Mouse (Mus musculus): ENCODE results near the gene Actg1.
"Not testable (repeated sequence)": the region's sequence is repeated elsewhere in the genome, so short reads cannot be mapped to it uniquely, and the experiment has no call there.

The Actg1 gene

DNA sequence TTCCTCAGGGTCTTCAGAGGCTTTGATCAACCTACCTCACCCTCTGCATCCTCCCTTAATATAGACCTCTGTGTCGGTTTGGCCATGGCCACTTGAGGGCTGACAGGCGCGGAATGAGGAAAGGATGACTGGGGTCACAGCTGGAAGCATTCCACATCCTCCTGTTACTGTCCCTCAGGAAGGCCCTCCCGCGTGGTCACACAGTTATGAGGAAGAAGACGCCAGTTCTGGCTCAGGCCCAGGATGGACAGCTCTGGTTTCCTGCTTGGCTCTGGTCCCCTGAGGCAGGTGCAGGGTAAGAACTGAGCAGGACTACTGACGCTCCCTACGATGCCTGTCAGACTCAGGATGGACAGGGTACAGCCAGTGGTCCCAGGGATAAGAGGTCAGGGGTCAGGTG, 11.7 kb upstream of the Actg1 start:
- DNase-seq: no peak

DNA sequence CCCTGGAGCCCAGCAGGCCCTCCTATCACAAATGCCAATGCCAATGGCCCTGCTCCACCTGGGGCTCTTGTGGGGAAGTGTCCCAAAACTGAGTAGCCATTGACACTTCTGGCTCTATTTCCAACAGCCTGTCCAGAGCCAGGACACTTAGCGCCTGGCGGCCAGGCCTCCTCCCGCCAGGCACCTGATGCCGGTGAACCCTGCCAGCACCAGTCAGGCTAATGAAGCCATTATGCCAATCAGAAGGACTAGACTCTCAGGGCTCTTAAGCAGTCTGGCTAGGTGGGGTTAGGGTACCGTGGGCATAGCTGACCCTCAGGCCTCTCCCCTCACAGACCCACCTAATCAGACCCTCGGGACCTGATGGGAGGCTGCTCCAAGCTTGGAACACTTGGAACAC, 11.0 kb upstream of the Actg1 start:
- DNase-seq: no peak

- DNase-seq: peak; percentile 79
These were observed 9.6 kb upstream of the Actg1 start for GRCm38 (mm10) chr11:120357791-120358401.

- no peak for DNase-seq
These were observed 8.6 kb upstream of the Actg1 start for GRCm38 (mm10) chr11:120356900-120357299.

DNA sequence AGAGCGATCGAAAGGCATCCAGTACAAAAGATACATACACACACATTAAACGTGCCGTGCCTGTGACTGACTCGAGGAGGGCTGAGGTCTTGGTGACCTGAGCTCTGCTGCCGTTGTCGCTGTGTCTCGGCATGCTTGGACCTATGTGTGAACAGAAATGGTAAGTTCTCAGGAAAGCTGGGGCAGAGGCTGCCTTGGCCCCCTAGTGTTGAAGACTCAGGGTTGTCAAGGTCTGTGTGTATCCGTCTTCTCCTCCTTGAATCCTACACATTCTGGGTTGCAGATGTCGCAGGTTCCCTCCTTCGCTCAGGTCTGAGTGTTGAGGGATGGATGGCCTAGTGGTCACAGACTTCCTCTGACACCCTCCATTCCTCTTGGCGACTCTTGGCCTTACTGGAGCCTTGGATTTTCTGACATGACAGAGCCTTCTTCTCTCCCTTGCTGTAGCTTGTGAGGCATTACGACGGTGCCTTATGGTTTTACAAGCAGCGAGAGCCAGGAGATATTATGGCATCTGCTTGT, 8.0 kb upstream of the Actg1 start:
- DNase-seq: no peak

GRCm38 (mm10) chr11:120355277-120356039, 7.1 kb upstream of the Actg1 start:
- no peak for DNase-seq

- no peak for DNase-seq
These were observed 6.2 kb upstream of the Actg1 start for GRCm38 (mm10) chr11:120354304-120355276.

DNA sequence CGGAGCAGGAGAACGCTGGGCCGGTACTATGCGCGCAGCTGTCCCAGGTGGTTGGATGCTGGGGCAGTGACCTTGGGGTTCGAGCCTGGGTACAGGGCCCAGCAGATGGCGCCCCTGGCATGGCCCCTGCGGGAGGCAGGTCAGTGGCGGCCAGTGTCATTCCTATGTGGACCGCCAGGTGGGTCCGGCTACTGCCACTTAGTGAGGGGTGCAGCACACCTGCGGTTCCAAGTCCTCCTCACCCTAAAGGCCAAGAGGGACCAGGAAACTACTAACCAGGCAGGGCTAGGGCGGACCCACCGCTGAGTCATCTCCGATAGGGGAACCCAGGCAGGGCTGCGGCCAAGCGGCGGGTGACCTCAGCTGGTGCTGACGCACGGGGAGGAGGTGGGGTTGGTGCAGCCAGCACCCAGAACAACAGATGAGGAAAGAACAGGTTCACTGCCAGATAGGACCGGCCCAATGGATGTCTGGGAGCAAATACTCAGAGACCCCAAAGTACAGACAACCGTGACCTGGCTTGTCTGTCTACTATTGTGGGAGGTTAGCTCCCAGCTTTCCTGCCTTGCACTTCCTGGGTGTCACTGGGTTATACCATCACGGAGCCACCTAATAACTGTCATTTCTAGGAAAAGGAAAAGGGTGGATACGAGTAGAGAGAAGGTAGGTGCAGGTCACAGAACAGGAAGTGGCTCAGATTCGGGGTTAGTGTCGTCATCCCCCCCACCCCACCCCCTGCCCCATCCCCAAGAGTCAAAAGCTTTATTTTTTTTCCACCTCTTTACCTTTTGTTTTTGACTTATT, 5.4 kb upstream of the Actg1 start:
- DNase-seq: peak; percentile 91

- peak; percentile 55 for DNase-seq
These were observed 4.4 kb upstream of the Actg1 start for GRCm38 (mm10) chr11:120352571-120353290.

DNA sequence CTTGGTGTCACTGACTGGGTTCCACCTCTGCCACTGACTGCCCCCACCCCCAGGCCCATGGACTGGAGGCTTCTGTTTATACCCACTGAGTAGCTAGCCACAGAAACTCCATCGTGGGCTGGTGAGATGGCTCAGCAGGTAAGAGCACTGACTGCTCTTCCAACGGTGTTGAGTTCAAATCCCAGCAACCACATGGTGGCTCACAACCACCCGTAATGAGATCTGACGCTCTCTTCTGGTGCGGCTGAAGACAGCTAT, 3.7 kb upstream of the Actg1 start:
- not testable (repeated sequence) for DNase-seq

DNA sequence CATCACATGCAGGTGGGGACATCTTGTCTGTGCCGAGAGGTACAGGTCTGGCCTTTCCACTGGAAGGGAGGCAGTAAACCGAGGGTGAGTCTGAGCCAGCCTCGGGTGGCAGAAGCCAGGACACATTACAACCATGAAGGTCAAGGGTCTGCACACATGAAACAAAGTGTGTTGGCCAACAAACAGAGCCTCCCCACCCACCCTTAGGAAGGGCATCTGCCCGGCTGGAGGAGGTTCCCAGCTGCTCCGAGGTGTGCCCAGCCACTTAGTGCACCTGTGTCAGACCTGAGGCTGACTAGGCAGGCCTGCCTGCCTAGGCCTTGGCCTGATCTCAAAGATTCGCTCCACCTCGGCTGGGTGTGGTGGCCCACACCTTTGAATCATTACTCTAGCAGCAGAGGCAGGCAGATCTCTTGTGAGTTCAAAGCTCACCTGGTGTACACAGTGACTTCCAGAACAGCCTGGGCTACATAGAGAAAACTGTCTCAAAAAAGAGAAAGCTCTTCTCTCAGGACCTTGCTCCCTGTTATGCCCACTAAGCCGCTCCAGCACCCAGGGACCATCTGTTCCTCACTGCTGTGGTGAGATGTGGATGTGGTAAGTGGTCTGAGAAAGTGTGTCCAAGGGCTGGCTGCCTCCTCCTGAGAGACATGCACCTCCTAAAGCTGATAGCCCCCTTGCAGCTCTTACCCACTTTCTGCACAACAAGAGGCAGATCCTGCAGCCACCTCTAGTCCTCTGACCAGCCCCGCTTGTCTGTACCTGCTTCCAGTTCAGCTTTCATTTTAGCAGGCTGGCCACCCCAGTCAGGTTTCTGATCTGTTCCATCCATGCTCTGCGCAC, 3.1 kb upstream of the Actg1 start:
- no peak for DNase-seq

- DNase-seq: peak; percentile 60
These were observed 2.4 kb upstream of the Actg1 start for GRCm38 (mm10) chr11:120350711-120351110.

DNA sequence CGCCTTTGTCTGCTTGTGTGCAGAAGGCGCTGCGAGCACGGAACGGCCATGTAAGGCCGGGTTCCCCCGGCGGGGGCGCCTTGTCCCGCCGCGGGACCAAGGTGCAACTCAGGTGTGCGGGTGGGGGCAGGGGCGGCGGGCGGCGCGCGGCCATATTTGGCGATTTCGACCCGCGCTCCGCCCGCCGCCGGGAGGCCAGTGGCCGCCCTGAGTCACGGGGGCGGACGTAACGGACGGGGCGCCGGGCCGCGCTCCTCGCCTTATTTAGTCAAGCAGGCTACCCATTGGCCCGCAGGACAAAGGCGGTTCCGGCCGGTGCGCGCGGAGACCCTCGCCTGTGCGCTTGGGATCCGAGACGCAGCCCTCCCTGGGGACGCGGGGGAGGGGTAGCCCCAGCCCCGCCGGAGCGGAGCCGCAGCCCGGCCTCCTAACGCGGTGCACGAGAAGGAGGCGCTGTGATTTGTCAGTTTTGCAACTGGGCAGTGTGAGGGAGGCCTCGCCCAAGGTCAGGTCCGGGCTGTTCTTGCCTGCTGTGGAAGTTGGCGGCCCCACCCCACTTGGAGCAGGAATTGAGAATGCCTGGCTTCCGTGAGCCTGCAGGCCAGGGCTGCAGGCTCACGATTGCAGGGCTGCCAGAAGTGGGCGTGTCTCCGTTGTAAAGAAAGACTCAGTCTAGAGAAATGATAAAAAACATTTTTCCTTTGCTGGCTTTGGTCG, 1.8 kb upstream of the Actg1 start:
- peak; percentile 88 for DNase-seq

DNA sequence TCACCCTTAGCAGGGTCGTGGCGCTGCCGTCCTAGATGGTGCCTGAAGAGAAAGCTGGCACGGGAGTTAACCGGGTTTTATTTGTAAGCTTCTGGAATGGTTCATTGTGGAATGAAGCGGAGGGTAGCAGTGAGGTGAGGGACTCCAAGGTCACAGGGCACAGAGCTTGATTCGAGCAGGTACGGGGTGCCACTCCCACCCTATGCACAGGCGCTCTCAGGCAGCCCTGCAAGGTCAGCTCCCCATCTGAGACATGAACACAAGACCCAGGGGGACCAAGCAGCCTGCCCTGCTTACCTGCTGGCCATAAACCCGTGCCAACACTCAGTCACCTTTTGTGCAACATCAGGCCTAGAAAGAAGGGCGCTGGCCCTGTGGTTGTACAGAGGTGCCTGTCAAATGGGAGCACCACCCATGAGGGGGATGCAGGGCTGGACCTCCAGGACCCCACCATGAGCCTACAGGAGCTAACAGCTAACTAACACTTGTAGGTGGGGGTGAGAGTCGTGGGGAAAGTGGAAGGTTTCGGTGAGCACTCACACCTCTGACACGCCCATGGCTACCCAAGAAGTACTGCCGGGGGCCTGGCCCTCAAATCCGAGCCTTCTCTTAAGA, 1.1 kb upstream of the Actg1 start:
- DNase-seq: no peak

GRCm38 (mm10) chr11:120348684-120349370, 485 bp upstream of the Actg1 start:
- DNase-seq: peak; percentile 55

DNA sequence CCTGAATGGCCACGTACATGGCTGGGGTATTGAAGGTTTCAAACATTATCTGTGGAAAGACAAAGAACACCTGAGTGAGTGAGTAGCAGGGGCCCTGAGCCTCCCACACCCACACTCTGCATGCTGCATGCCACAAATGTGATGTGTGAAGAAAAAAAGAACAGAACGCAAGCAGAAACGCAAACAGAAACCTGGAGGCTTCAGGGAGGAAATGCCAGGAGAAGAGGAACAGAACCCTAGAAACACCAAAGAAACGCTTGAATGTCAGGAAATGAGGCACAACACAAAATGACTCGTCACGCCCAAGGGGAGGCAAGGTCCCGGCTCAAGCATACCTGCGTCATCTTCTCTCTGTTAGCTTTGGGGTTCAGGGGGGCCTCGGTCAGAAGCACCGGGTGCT, 1.0 kb downstream of the Actg1 start:
- DNase-seq: no peak

- DNase-seq: not testable (repeated sequence)
These were observed 1.8 kb downstream of the Actg1 start for GRCm38 (mm10) chr11:120346383-120347034.

GRCm38 (mm10) chr11:120345067-120345681, 3.2 kb downstream of the Actg1 start:
- no peak for DNase-seq

All from lung, postnatal 14 days (tissue).